Mouse (Mus musculus) testis, adult 2 months (tissue): Measurements from ENCODE around the gene Ifi202b.
"Not testable (repeated sequence)": the region's sequence is repeated elsewhere in the genome, so short reads cannot be mapped to it uniquely, and the experiment has no call there.

Source experiments
- CTCF ChIP-seq: fragments of 200-500 bp; IDR thresholded peaks from 2 replicates; pipeline ENCODE4 v1.5.1; 2012; ENCODE audit warnings: low read depth, mild to moderate bottlenecking, inconsistent platforms, low read length, moderate library complexity; ENCODE audit not compliant: control insufficient read depth, insufficient read depth, insufficient replicate concordance
- POLR2A ChIP-seq: fragments of 200-500 bp; IDR thresholded peaks from 2 replicates; pipeline ENCODE4 v1.6.1; 2012; ENCODE audit warnings: low read depth, mild to moderate bottlenecking, inconsistent platforms, low read length, moderate library complexity; ENCODE audit not compliant: control insufficient read depth

- not testable (repeated sequence) for TF ChIP-seq CTCF, POLR2A
These were observed at the start of gene Ifi202b for GRCm38 (mm10) chr1:173982694-173983305.
